Mouse (Mus musculus): Measurements from ENCODE around the gene Klhl26. TPM values are rescaled to one million over a fixed set of nuclear protein-coding genes. Genes with fewer than 3 reads are reported as not detected.

The Klhl26 gene
- polyA plus RNA-seq, 1 experiment from 2014 or later = 18.3 TPM

DNA sequence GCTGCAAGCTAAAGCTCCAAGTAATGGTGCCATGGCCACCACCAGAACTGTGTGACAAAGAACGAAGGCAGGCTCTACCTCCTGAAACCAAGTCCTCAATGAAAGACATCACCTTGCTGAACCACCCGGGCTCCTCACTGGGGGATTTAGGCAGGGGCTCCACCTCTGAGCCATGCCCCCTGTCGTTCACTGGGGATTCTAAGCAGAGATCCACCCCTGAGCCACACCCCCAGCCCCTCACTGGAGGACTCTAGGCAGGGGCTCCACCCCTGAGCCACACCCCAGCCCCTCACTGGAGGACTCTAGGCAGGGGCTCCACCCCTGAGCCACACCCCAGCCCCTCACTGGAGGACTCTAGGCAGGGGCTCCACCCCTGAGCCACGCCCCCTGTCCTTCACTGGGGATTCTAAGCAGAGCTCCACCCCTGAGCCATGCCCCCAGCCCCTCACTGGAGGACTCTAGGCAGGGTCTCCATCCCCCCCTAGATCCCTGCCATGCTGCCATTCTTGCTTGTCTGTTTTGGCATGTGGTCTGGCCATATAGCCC is 43.7 kb downstream of the Klhl26 start:
- H3K4me2 ChIP-seq = no peak overlapping the region
- H3K4me1 ChIP-seq = 0 out of 2 replicates have a peak, but pooled peaks cover 3% of the 10 kb centered on the region
- no peak overlapping the region for H3K9ac ChIP-seq
- H3K36me3 ChIP-seq (replicated peaks) = no peaks in the 10 kb centered on the region
- H3K9me3 ChIP-seq = no peaks in the 10 kb centered on the region
- no peaks in the 10 kb centered on the region for H3K27me3 ChIP-seq
- ATAC-seq (ENCODE audit: low FRiP score) = no peak
- 47% methylated on average over 4 of the region's 4 CpGs for WGBS
- no peak overlapping the region for H3K4me3 ChIP-seq (replicated peaks)
- no peak overlapping the region for H3K27ac ChIP-seq

DNA sequence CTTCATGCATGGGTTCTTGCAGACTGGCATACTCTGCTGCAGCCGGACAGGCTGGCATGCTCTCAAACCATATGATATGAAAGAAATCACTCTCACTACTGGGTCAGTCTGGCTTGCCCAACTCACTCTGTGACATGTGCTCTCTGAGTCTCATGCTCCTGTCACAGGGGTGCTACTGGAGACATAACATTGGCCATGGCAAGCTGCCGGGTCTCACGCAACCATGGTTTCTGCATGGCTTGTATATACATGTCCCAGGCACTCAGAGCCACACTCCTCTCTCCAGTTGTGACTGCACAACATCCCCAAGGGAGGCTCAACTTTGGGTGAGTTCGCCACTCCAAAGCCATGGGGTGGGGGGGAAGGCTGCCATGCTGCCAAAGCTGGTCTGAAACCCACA is 45.6 kb downstream of the Klhl26 start:
- no peaks in the 10 kb centered on the region for H3K27me3 ChIP-seq
- H3K9me3 ChIP-seq = no peaks in the 10 kb centered on the region
- H3K4me1 ChIP-seq = no peaks in the 10 kb centered on the region
- no peaks in the 10 kb centered on the region for H3K36me3 ChIP-seq (replicated peaks)
- H3K27ac ChIP-seq = no peak overlapping the region
- no peak for ATAC-seq (ENCODE audit: low FRiP score)
- no peak overlapping the region for H3K4me2 ChIP-seq
- no peak overlapping the region for H3K9ac ChIP-seq
- no peak overlapping the region for H3K4me3 ChIP-seq (replicated peaks)
- 92% methylated on average over 4 of the region's 4 CpGs for WGBS

DNA sequence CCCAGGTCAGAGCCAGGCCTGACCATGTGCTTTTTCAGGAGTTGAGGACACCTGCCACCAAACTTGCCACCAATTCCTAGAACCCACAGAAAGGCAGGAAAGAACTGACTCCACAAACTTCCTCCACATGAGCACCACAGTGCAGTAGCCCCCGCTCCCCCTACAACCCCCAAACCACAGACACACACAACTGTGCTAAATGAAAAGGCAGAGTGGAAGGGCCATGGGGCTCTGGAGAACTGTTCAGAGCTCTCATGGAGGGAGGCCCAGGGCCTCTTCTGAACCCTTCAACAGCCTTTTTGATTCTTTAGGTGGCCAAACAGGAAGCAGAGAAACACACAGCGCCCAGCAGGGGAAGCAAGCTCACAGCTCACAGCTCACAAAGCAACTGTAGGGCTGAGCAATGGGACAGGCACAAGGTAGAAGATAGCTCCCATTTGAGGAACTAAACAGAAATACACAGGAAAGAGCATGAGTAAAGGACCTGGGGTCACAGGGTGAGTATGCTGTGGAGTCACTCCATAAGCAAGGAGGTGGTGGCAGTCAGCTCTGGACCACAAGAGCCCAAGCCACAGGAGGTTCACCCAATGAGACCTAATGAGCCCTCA is 50.4 kb downstream of the Klhl26 start:
- H3K27me3 ChIP-seq = no peaks in the 10 kb centered on the region
- ATAC-seq (ENCODE audit: low FRiP score) = no peak
- H3K9ac ChIP-seq = no peak overlapping the region
- no peaks in the 10 kb centered on the region for H3K9me3 ChIP-seq
- whole genome bisulfite sequencing = 84% methylated on average over 2 of the region's 2 CpGs
- no peak overlapping the region for H3K4me2 ChIP-seq
- no peaks in the 10 kb centered on the region for H3K4me1 ChIP-seq
- H3K36me3 ChIP-seq (replicated peaks) = no peaks in the 10 kb centered on the region
- no peak overlapping the region for H3K4me3 ChIP-seq (replicated peaks)
- H3K27ac ChIP-seq = no peak overlapping the region

DNA sequence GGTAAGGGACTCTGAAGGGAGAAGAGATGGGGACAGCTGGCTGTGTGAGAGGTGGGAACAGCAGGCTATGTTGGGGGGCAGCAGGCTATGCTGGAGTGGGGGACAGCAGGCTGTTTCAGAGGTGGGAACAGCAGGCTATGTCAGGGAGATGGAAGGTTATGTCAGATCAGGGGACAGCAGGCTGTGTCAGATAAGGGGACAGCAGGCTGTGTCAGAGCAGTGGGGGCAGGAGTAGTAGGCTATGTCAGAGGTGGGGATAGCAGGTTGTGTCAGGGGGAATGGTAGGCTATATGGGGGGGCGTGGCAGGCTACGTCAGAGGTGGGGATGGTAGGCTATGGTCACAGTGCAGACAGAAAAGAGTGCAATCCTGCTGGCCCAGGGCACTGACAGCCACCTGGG is 54.0 kb downstream of the Klhl26 start:
- no peaks in the 10 kb centered on the region for H3K27me3 ChIP-seq
- peaks cover 15% of the 10 kb centered on the region; the same call in 1 of the 2 replicates for H3K4me1 ChIP-seq
- no peak overlapping the region for H3K27ac ChIP-seq
- H3K36me3 ChIP-seq (replicated peaks) = no peaks in the 10 kb centered on the region
- no peak overlapping the region for H3K9ac ChIP-seq
- H3K4me2 ChIP-seq = no peak overlapping the region
- 95% methylated on average over 2 of the region's 2 CpGs for WGBS
- ATAC-seq (ENCODE audit: low FRiP score) = no peak
- no peaks in the 10 kb centered on the region for H3K9me3 ChIP-seq
- no peak overlapping the region for H3K4me3 ChIP-seq (replicated peaks)

DNA sequence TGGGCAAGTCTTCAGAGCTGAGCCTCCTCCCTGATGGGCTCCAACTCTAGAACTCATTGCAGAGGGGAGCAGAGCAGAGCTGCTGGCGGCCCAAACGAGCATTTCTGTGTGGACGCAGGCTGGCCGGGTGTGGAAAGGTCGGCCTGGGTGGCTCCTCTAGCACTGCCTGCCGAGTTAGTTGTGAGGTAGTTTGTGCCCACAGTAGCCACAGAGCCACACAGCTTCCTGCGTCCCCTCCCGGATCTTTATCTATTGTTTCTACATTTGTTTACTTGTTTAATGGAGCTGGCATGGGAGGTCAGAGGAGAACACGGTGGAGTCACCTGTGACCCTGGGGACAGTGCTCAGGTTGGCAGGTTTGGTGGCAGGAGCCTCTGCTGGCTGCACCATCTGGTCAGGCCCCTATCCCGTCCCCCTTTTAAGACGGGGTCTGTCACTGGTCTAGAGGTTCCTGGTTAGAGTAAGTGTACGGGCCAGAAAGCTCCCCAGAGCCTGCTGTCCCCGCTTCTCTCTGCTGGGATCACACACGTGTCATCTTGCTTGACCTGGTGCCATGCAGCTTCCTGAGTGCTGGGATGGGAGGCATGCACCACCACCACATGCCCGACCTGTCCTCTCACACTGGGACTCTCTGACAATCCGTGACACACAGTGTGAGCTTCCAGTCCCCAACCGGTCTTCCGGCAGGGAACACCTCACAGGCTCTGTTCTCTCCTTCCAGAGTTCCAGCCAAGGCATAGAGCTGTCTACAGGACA is 55.2 kb downstream of the Klhl26 start:
- Histone ChIP-seq H3K4me2 (no peak overlapping the region), H3K4me1 (peaks cover 25% of the 10 kb centered on the region), H3K9me3 (no peaks in the 10 kb centered on the region), H3K36me3 (replicated peaks) (no peaks in the 10 kb centered on the region), H3K4me3 (replicated peaks) (no peak overlapping the region), H3K9ac (no peak overlapping the region), H3K27me3 (no peaks in the 10 kb centered on the region), H3K27ac (no peak overlapping the region)
- no peak for ATAC-seq (ENCODE audit: low FRiP score)
- WGBS = 80% methylated on average over 18 of the region's 18 CpGs

DNA sequence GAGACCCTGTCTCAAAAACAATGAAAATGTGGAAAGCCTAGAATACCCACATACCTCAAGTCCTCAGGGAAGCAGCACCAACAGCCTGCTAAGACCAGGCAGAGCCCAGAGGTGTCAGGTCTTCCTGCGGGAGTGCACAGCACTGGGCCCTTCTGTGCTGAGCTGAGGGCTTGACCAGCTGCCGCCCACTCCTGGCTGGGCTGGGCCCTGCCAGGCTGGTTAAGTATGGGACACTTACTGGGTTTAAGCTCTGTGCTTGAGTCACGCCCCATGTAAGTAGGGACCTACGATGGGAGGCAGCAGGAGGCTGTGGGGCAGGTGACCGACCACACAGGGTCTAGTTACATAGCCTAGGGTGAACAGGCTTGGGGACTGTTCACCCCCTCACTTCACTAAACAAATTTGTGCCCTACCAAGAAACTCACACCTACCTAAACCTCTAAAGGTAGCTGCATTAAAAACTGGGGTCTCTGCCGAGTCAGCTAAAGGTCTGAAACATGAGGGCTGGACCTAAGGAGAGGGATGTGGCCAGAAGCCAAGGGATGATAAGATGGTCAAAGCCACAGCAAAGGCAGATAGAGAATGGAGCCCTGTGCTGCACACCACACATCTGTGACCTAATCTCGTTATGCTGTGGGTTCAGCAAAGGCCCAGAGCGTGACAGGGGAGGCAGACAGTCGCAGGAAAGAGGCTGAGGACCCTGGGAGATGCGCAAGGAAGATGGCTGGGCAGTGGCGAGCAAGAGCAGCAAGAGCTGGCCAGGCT is 56.7 kb downstream of the Klhl26 start:
- WGBS = 84% methylated on average over 11 of the region's 11 CpGs
- H3K4me2 ChIP-seq = no peak overlapping the region
- peaks cover 34% of the 10 kb centered on the region for H3K4me1 ChIP-seq
- ATAC-seq (ENCODE audit: low FRiP score) = no peak
- no peak overlapping the region for H3K9ac ChIP-seq
- no peaks in the 10 kb centered on the region for H3K9me3 ChIP-seq
- no peaks in the 10 kb centered on the region for H3K36me3 ChIP-seq (replicated peaks)
- H3K27ac ChIP-seq = no peak overlapping the region
- no peaks in the 10 kb centered on the region for H3K27me3 ChIP-seq
- H3K4me3 ChIP-seq (replicated peaks) = no peak overlapping the region

DNA sequence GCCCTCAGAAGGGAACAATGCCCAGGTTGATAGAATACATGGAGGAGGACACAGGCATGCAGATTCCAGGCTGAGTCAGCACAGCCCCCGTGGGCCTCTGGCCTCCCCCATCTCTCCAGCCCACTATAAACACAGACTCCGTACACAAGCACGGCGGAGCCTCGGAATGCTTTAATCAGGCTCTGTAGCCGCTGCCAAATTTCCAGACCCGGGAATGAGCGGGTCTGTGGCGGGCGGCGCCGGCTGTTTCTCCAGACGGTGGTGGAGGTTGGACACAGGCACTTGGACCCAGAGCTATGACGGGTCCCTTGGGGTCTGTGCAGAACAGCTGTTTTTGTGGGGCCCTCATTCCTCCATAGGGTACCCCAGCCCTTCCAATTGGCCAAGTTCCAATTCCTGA is 57.8 kb downstream of the Klhl26 start:
- peaks cover 34% of the 10 kb centered on the region for H3K4me1 ChIP-seq
- H3K9me3 ChIP-seq = no peaks in the 10 kb centered on the region
- no peak overlapping the region for H3K4me2 ChIP-seq
- H3K4me3 ChIP-seq (replicated peaks) = no peak overlapping the region
- peak overlapping the region; percentile 17; the same call in 1 of the 2 replicates for H3K9ac ChIP-seq
- no peak for ATAC-seq (ENCODE audit: low FRiP score)
- WGBS = 82% methylated on average over 14 of the region's 14 CpGs
- no peak overlapping the region for H3K27ac ChIP-seq
- no peaks in the 10 kb centered on the region for H3K27me3 ChIP-seq
- H3K36me3 ChIP-seq (replicated peaks) = peaks cover 5% of the 10 kb centered on the region; the same call in 1 of the 2 replicates

DNA sequence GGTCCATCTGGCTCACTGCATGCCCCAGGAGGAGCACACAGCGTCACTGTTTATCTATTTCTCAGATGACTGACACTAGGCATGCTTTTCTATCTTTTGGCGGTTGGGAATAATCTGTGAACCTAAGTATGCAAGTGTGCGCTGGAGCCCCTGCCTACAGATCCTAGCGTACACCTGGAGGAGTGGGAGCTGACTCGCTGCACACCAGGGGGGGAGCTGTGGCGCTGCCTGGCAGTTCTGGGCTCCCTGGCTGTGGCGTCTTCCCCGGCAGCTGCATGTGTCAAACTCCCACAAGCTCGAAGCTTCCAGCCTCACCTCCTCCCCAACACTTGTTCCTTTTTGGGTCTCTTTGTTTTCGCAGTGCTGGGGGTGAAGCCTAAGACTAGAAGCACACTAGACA is 58.9 kb downstream of the Klhl26 start:
- H3K4me2 ChIP-seq = no peak overlapping the region
- no peaks in the 10 kb centered on the region for H3K27me3 ChIP-seq
- H3K9me3 ChIP-seq = no peaks in the 10 kb centered on the region
- peaks cover 34% of the 10 kb centered on the region for H3K4me1 ChIP-seq
- no peak overlapping the region for H3K27ac ChIP-seq
- H3K4me3 ChIP-seq (replicated peaks) = no peak overlapping the region
- peaks cover 8% of the 10 kb centered on the region; the same call in 1 of the 2 replicates for H3K36me3 ChIP-seq (replicated peaks)
- no peak overlapping the region for H3K9ac ChIP-seq
- no peak for ATAC-seq (ENCODE audit: low FRiP score)
- 39% methylated on average over 10 of the region's 10 CpGs for WGBS

DNA sequence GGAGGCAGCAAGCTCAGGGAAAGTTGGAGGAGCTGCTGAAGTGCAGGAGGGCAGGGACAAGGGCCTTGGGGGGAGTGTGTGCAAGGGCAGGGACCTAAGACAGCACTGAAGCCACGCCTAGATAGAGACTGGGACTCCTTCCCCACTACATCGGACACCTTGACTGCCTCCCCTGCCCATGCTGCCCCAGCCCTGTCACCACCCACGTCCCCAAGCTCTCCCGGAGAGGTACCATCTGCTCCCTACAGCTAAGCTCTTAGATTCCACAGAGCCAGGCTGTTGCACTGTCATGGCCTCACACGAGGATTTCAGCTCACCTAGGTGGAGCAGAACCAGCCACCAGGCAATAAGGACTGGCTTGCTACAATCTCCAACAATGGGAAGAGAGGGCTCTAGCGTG is 59.8 kb downstream of the Klhl26 start:
- 29% methylated on average over 6 of the region's 6 CpGs for WGBS
- H3K27ac ChIP-seq = no peak overlapping the region
- peaks cover 8% of the 10 kb centered on the region; the same call in 1 of the 2 replicates for H3K36me3 ChIP-seq (replicated peaks)
- H3K27me3 ChIP-seq = no peaks in the 10 kb centered on the region
- H3K4me3 ChIP-seq (replicated peaks) = no peak overlapping the region
- no peaks in the 10 kb centered on the region for H3K9me3 ChIP-seq
- no peak overlapping the region for H3K4me2 ChIP-seq
- H3K4me1 ChIP-seq = peaks cover 34% of the 10 kb centered on the region
- no peak overlapping the region for H3K9ac ChIP-seq
- no peak for ATAC-seq (ENCODE audit: low FRiP score)

DNA sequence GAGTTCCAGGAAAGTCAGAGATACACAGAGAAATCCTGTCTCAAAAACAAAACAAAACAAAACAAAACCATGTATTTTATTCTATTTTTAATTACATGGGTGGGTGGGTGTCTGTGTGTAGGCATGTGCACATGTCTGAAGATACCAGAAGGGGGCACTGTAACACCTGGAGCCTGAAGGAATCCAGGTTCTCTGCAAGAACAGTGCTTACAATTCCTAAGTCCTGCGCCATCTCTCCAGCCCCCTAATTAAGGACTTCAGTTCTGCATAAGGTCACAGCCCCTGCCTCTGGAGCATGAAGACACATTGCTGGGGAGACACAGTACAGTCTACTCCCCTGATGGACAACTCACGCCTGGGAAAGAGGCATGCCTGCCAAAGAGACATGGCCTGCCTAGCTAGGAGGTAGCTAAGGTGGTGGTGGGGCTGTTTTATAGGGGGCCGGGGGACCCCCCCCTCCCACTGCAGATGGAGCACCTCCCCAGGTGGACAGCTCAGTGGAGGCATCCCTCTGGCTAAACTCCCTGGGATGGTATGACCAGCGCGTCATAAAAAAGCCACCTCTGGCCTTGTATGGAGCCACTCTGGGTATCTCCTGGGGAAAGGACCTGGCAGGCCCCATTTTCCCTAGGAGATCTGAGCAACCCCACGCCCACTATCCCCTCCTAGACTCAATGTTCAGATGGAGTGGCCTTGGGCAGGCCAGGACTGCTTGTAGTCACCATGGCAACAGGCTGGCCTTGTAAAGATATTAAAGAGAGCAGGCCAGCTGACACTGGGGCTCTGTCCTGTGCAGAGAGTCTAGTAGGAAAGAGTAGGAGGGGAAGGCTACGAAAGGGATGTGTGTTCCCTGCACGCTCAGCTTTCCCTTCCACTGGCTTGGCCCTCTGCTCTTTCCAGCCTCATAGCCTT is 61.0 kb downstream of the Klhl26 start:
- H3K4me3 ChIP-seq (replicated peaks) = no peak overlapping the region
- H3K9ac ChIP-seq = no peak overlapping the region
- H3K4me1 ChIP-seq = peaks cover 34% of the 10 kb centered on the region
- 63% methylated on average over 8 of the region's 8 CpGs for WGBS
- H3K27me3 ChIP-seq = no peaks in the 10 kb centered on the region
- H3K4me2 ChIP-seq = no peak overlapping the region
- 0 out of 2 replicates have a peak overlapping the region, but pooled peaks have one; percentile 6 for H3K27ac ChIP-seq
- H3K9me3 ChIP-seq = no peaks in the 10 kb centered on the region
- peak; percentile 59 for ATAC-seq (ENCODE audit: low FRiP score)
- H3K36me3 ChIP-seq (replicated peaks) = peaks cover 8% of the 10 kb centered on the region; the same call in 1 of the 2 replicates

DNA sequence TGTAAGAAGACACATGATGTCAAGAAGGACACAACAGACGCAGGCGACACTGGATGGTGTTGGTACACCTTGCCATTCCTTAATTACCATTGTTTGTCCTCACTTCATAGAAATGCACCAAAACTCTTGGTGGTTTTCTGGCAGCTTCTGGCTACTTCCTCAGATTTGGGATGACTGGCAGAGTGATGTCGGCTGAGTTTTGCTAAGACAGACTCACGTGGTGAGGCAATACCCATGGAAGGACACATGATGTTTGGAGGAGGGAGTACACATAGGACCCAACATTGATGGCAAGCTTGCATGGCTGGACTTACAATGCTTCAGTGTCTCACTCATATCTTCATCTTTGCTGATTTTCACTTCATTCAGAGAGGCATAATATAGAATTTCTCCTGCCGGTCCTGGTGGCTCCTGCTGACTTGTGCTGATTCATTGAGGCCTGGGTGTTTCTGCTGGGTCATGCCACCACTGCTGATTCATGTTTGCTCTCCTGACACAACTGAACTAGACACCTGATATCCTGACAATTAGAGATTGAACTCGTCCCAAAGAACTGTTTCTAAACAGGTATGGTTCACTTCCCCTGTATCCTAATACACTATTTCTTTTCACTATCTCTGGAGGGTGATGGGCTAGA is 62.3 kb downstream of the Klhl26 start:
- Histone ChIP-seq H3K9ac (no peak overlapping the region), H3K4me3 (replicated peaks) (no peak overlapping the region), H3K27ac (no peak overlapping the region), H3K9me3 (no peaks in the 10 kb centered on the region), H3K4me2 (no peak overlapping the region), H3K36me3 (replicated peaks) (peaks cover 8% of the 10 kb centered on the region; the same call in 1 of the 2 replicates), H3K27me3 (no peaks in the 10 kb centered on the region), H3K4me1 (peaks cover 32% of the 10 kb centered on the region)
- ATAC-seq (ENCODE audit: low FRiP score) = no peak
- 89% methylated on average over 6 of the region's 6 CpGs for WGBS
